Mouse (Mus musculus) lung, postnatal 0 days (tissue): ENCODE results near the gene Foxd2. TPM values are rescaled to one million over a fixed set of nuclear protein-coding genes. Genes with fewer than 3 reads are reported as not detected.

Experiments
- ATAC-seq: fragments of 200-750 bp; cut with Nextera tagmentation; 2 replicates; pipeline ENCODE4 v1.8.0; 2017; ENCODE audit warnings: moderate library complexity
- DNase-seq: peaks from one replicate; pipeline ENCODE4 v3.0.0-alpha.2; 2016; ENCODE audit warnings: low spot score
- H3K27ac ChIP-seq: fragments of 300-500 bp; sonication (generic); 2 replicates; pipeline ENCODE4 v1.5.1; 2014; ENCODE audit warnings: antibody characterized with exemption, mild to moderate bottlenecking, low read length, mixed read lengths
- H3K27me3 ChIP-seq: fragments of 300-500 bp; sonication (generic); replicated peaks from 2 replicates; pipeline ENCODE4 v1.6.1; 2014; ENCODE audit warnings: low read length, mixed read lengths; ENCODE audit not compliant: insufficient read depth
- H3K36me3 ChIP-seq: fragments of 300-500 bp; sonication (generic); 2 replicates; pipeline ENCODE4 v1.6.1; 2014; ENCODE audit warnings: low read length, mixed read lengths; ENCODE audit not compliant: insufficient read depth
- H3K4me1 ChIP-seq: fragments of 300-500 bp; sonication (generic); 2 replicates; pipeline ENCODE4 v1.6.1; 2014; ENCODE audit warnings: antibody characterized with exemption, low read depth, low read length, mixed read lengths; ENCODE audit not compliant: insufficient read depth
- H3K4me2 ChIP-seq: fragments of 300-500 bp; sonication (generic); replicated peaks from 2 replicates; pipeline ENCODE4 v1.6.1; 2014; ENCODE audit warnings: low read depth, mild to moderate bottlenecking, low read length, moderate library complexity, mixed read lengths
- H3K4me3 ChIP-seq: fragments of 300-500 bp; sonication (generic); 2 replicates; pipeline ENCODE4 v1.5.1; 2014; ENCODE audit warnings: low read depth, low read length
- H3K9ac ChIP-seq: fragments of 300-500 bp; sonication (generic); replicated peaks from 2 replicates; pipeline ENCODE4 v1.6.1; 2014; ENCODE audit warnings: low read depth, mild to moderate bottlenecking
- H3K9me3 ChIP-seq: fragments of 300-500 bp; sonication (generic); 2 replicates; pipeline ENCODE4 v1.6.1; 2016; ENCODE audit warnings: low read length, mixed read lengths
- CTCF ChIP-seq: IDR thresholded peaks from 2 replicates; pipeline ENCODE4 v1.5.1; 2016; ENCODE audit warnings: antibody characterized with exemption, mild to moderate bottlenecking
- EP300 ChIP-seq: IDR thresholded peaks from 2 replicates; pipeline ENCODE4 v1.6.1; 2016; ENCODE audit warnings: antibody characterized with exemption, mild to moderate bottlenecking, control low read depth
- WGBS: fragments of 180-500 bp; shearing (Covaris S2); extraction: QIAGEN DNeasy Blood & Tissue Kit; methylation state at CpG from one replicate; pipeline ENCODE4 v1.1.7; 2014; 5-methylcytosine and 5-hydroxymethylcytosine counted together
- polyA plus RNA-seq: library from polyadenylated mRNA; unstranded; fragments of >200 nt; fragmentation: Nextera tagmentation; extraction: Ambion mirVana; gene quantifications from 2 replicates; pipeline ENCODE4 v1.2.1, GENCODE M21; 2015

Gene Foxd2
- polyA plus RNA-seq, 1 experiment from 2014 or later, result 0.10 TPM

- 80% methylated on average over 4 of the region's 4 CpGs for WGBS
- no peak overlapping the region for H3K4me2 ChIP-seq
- no peak overlapping the region for H3K9ac ChIP-seq
- no peak overlapping the region for H3K4me3 ChIP-seq
- DNase-seq (no peak), ATAC-seq (no peak)
- H3K4me1 ChIP-seq, result no peaks in the 10 kb centered on the region
- H3K27me3 ChIP-seq, result no peaks in the 10 kb centered on the region
- H3K27ac ChIP-seq, result no peak overlapping the region
- TF ChIP-seq EP300, result no peak
- H3K36me3 ChIP-seq, result no peaks in the 10 kb centered on the region
- no peaks in the 10 kb centered on the region for H3K9me3 ChIP-seq
Measured at GRCm38 (mm10) chr4:114946416-114946815, 37.7 kb upstream of the Foxd2 start.

- WGBS, result 32% methylated on average over 5 of the region's 5 CpGs
- H3K4me1 ChIP-seq, result no peaks in the 10 kb centered on the region
- no peak overlapping the region for H3K27ac ChIP-seq
- no peak overlapping the region for H3K9ac ChIP-seq
- ATAC-seq (no peak), DNase-seq (no peak)
- no peak overlapping the region for H3K4me3 ChIP-seq
- no peak overlapping the region for H3K4me2 ChIP-seq
- H3K27me3 ChIP-seq, result no peaks in the 10 kb centered on the region
- no peaks in the 10 kb centered on the region for H3K36me3 ChIP-seq
- H3K9me3 ChIP-seq, result no peaks in the 10 kb centered on the region
- no peak for TF ChIP-seq CTCF
- no peak for TF ChIP-seq EP300
Measured at GRCm38 (mm10) chr4:114945021-114945420, 36.3 kb upstream of the Foxd2 start.

GRCm38 (mm10) chr4:114942583-114942982 is 33.9 kb upstream of the Foxd2 start:
- 68% methylated on average over 8 of the region's 8 CpGs for WGBS
- DNase-seq, result no peak
- no peaks in the 10 kb centered on the region for H3K27me3 ChIP-seq

GRCm38 (mm10) chr4:114942112-114942511 is 33.4 kb upstream of the Foxd2 start:
- no peak for DNase-seq
- H3K27ac ChIP-seq, result no peak overlapping the region
- H3K9me3 ChIP-seq, result no peaks in the 10 kb centered on the region
- H3K4me2 ChIP-seq, result no peak overlapping the region
- H3K9ac ChIP-seq, result no peak overlapping the region
- TF ChIP-seq CTCF (no peak), EP300 (no peak)
- H3K4me3 ChIP-seq, result no peak overlapping the region
- H3K4me1 ChIP-seq, result no peaks in the 10 kb centered on the region
- H3K27me3 ChIP-seq, result no peaks in the 10 kb centered on the region
- no peak for ATAC-seq
- H3K36me3 ChIP-seq, result no peaks in the 10 kb centered on the region
- WGBS, result 38% methylated on average over 4 of the region's 4 CpGs

More at GRCm38 (mm10) chr4:114942583-114942982, 33.9 kb upstream of the Foxd2 start:
- no peak overlapping the region for H3K27ac ChIP-seq
- TF ChIP-seq CTCF (no peak), EP300 (no peak)
- H3K4me3 ChIP-seq, result no peak overlapping the region
- H3K36me3 ChIP-seq, result no peaks in the 10 kb centered on the region
- no peak overlapping the region for H3K4me2 ChIP-seq
- H3K9me3 ChIP-seq, result no peaks in the 10 kb centered on the region
- ATAC-seq, result no peak
- H3K9ac ChIP-seq, result no peak overlapping the region
- no peaks in the 10 kb centered on the region for H3K4me1 ChIP-seq

- no peak for ATAC-seq
- Histone ChIP-seq H3K9me3 (no peaks in the 10 kb centered on the region), H3K27me3 (no peaks in the 10 kb centered on the region), H3K4me2 (no peak overlapping the region), H3K4me3 (no peak overlapping the region), H3K9ac (no peak overlapping the region), H3K4me1 (no peaks in the 10 kb centered on the region), H3K36me3 (no peaks in the 10 kb centered on the region), H3K27ac (no peak overlapping the region)
- WGBS, result 81% methylated on average over 4 of the region's 4 CpGs
- TF ChIP-seq CTCF (no peak), EP300 (no peak)
- no peak for DNase-seq
Measured at GRCm38 (mm10) chr4:114941311-114941710, 32.6 kb upstream of the Foxd2 start.

GRCm38 (mm10) chr4:114938248-114938647 is 29.6 kb upstream of the Foxd2 start:
- no peak for ATAC-seq
- no peaks in the 10 kb centered on the region for H3K36me3 ChIP-seq
- H3K9ac ChIP-seq, result no peak overlapping the region
- 34% methylated on average over 3 of the region's 3 CpGs for WGBS
- no peaks in the 10 kb centered on the region for H3K9me3 ChIP-seq
- H3K4me2 ChIP-seq, result no peak overlapping the region
- no peaks in the 10 kb centered on the region for H3K27me3 ChIP-seq
- DNase-seq, result no peak
- H3K4me1 ChIP-seq, result no peaks in the 10 kb centered on the region
- H3K4me3 ChIP-seq, result no peak overlapping the region
- no peak for TF ChIP-seq CTCF
- TF ChIP-seq EP300, result no peak
- no peak overlapping the region for H3K27ac ChIP-seq

DNA sequence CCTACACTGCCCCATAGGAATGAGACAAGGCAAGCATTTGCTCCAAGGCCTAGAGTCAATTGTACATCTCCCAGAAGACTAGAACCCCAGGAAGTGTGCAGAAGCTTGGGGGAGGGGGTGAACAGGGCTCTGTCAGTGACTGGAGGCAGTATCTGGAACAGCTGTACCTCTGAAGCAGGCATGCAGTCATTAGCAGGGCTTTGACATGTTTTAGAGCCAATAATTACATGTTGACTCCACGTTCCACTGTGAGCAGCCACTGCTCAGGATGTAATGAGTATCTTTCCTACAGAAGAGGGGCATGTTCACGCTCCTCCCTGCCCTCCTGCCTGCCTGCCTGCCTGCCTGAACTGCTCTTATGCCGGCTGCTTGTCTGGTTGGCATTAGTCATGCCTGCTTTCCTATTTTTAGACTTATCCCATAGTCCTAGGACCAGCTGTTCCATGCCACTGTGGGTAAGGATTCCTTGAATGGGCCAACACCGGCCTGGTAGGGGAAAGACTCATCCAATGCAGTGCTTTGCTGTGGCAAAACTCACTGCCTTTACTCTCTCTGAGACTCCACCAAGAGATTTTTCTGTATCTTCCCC is 28.9 kb upstream of the Foxd2 start:
- 70% methylated on average over 4 of the region's 4 CpGs for WGBS
- ATAC-seq, result no peak
- no peak for DNase-seq
- H3K4me2 ChIP-seq, result no peak overlapping the region
- no peaks in the 10 kb centered on the region for H3K27me3 ChIP-seq
- no peaks in the 10 kb centered on the region for H3K4me1 ChIP-seq
- TF ChIP-seq EP300, result no peak
- no peak for TF ChIP-seq CTCF
- no peaks in the 10 kb centered on the region for H3K36me3 ChIP-seq
- H3K27ac ChIP-seq, result no peak overlapping the region
- H3K9ac ChIP-seq, result no peak overlapping the region
- H3K9me3 ChIP-seq, result no peaks in the 10 kb centered on the region
- no peak overlapping the region for H3K4me3 ChIP-seq
